Mouse (Mus musculus) liver, embryonic 16.5 days (tissue): ENCODE results near the gene Armh3. TPM values are rescaled to one million over a fixed set of nuclear protein-coding genes. Genes with fewer than 3 reads are reported as not detected.

Experiments used
- ATAC-seq: fragments of 200-750 bp; cut with Nextera tagmentation; 2 replicates; pipeline ENCODE4 v1.8.0; 2017; ENCODE audit warnings: low read depth, mild to moderate bottlenecking, moderate number of reproducible peaks, moderate library complexity
- H3K27ac ChIP-seq: fragments of 300-500 bp; sonication (generic); 2 replicates; pipeline ENCODE4 v1.5.1; 2014; ENCODE audit warnings: mild to moderate bottlenecking, low read length
- H3K27me3 ChIP-seq: fragments of 300-500 bp; sonication (generic); 2 replicates; pipeline ENCODE4 v1.6.1; 2014; ENCODE audit warnings: low read depth, low read length, mixed read lengths; ENCODE audit not compliant: control insufficient read depth, insufficient read depth
- H3K36me3 ChIP-seq: fragments of 300-500 bp; sonication (generic); 2 replicates; pipeline ENCODE4 v1.6.1; 2014; ENCODE audit warnings: mild to moderate bottlenecking; ENCODE audit not compliant: control insufficient read depth, insufficient read depth
- H3K4me1 ChIP-seq: fragments of 300-500 bp; sonication (generic); 2 replicates; pipeline ENCODE4 v1.6.1; 2014; ENCODE audit warnings: low read depth, low read length, mixed read lengths; ENCODE audit not compliant: control insufficient read depth
- H3K4me2 ChIP-seq: fragments of 300-500 bp; sonication (generic); 2 replicates; pipeline ENCODE4 v1.6.1; 2014; ENCODE audit warnings: low read depth, low read length, mixed read lengths
- H3K4me3 ChIP-seq: fragments of 300-500 bp; sonication (generic); 2 replicates; pipeline ENCODE4 v1.5.1; 2014; ENCODE audit warnings: low read depth, mild to moderate bottlenecking, low read length
- H3K9ac ChIP-seq: fragments of 300-500 bp; sonication (generic); 2 replicates; pipeline ENCODE4 v1.6.1; 2014; ENCODE audit warnings: low read depth, low read length
- H3K9me3 ChIP-seq: fragments of 300-500 bp; sonication (generic); replicated peaks from 2 replicates; pipeline ENCODE4 v1.6.1; 2016; ENCODE audit warnings: low read length; ENCODE audit not compliant: control insufficient read depth
- WGBS: fragments of 180-500 bp; shearing (Covaris S2); extraction: QIAGEN DNeasy Blood & Tissue Kit; methylation state at CpG from one replicate; pipeline ENCODE4 v1.1.7; 2014; ENCODE audit not compliant: insufficient replicate concordance; 5-methylcytosine and 5-hydroxymethylcytosine counted together
- polyA plus RNA-seq: library from polyadenylated mRNA; unstranded; fragments of >200 nt; fragmentation: Nextera tagmentation; extraction: Ambion mirVana; gene quantifications from 2 replicates; pipeline ENCODE4 v1.2.1, GENCODE M21; 2015

Gene Armh3
- polyA plus RNA-seq, 1 experiment from 2014 or later, result 4.7 TPM

DNA sequence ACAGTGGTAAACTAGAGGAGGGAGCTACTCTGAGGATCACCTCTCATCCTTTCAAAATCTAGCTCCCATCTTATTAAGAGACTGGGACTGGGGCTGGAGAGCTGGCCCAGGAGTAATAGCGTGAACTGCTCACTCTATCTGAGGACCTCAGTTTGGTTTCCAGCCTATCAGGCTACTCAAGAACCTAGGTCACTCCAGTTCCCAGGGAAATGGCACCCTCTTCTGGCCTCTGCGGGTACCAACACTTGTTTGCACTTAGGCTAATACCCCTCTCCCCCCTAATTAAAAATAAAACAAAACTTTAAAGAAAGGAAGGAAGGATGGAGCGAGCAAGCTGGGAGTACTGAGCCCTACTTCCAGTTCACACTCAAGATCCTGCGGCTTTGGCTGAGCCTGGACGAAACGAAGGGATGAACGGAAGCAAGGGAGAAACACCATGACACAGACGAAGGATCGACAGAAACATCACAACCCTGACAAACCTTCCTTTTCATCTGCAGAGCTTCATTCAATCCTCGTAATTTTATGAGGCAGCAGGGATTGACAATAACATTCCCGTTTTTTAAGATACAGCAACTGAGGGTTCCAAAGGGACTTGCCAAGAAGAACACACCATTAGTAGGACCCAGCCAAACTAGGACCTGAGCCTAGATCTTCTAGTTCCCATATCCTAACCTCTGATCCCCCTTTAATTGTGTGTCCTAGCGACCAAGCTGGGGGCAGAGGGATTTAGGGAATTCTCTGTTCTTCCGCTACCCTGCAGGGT, 38.4 kb upstream of the Armh3 start:
- Histone ChIP-seq H3K27ac (peak overlapping the region; percentile 81), H3K36me3 (peaks cover 43% of the 10 kb centered on the region), H3K4me3 (peak overlapping the region; percentile 85), H3K9me3 (no peaks in the 10 kb centered on the region), H3K4me1 (peaks cover 46% of the 10 kb centered on the region), H3K4me2 (peak overlapping the region; percentile 96), H3K9ac (peak overlapping the region; percentile 90), H3K27me3 (no peaks in the 10 kb centered on the region)
- no peak for ATAC-seq
- WGBS, result 46% methylated on average over 13 of the region's 13 CpGs

DNA sequence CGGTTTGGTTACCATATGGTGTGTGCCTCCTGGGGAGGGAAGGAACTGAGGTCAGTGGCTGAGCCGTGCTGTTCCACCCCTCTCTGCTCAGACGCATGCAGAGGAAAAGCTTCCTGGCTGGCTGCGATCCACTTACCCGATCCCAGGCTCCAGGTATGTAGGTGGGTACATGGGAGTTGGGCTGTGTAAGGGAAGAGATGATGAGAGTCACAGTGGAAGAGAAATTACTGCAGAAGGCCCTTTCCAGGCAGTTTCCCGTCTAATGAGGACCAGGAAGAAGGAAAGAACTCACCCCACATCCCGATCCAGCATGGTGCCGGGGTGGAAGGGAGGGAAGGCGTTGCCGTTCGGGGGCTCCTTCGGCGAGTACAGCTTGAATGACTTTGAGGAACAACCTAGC, 37.7 kb upstream of the Armh3 start:
- Histone ChIP-seq H3K27me3 (no peaks in the 10 kb centered on the region), H3K9ac (no peak overlapping the region), H3K27ac (peak overlapping the region; percentile 81), H3K36me3 (peaks cover 43% of the 10 kb centered on the region), H3K4me3 (peak overlapping the region; percentile 85), H3K4me2 (peak overlapping the region; percentile 96; the same call in 1 of the 2 replicates), H3K9me3 (no peaks in the 10 kb centered on the region), H3K4me1 (peaks cover 42% of the 10 kb centered on the region)
- WGBS, result 85% methylated on average over 13 of the region's 13 CpGs
- no peak for ATAC-seq

DNA sequence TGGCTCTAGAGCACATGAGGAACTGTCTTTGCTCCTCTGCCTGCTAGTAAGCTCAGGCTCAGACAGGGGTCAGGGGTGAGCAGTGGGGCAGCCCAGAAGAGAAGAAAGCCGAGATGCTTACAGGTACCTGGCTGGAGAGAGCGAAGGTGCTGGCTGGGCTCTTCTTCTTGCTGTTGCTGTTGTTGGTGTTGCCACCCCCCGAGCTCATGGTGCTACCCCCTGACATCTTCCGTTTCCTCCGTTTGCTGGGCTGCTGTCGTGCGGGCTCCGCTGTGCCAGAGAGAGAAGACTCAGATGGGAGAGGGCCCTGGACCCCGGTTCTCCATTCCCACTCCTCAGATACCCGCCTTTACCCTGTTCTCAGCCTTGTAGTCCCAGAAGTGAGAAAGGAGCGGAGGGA, 35.6 kb upstream of the Armh3 start:
- Histone ChIP-seq H3K9me3 (no peaks in the 10 kb centered on the region), H3K4me3 (no peak overlapping the region), H3K4me2 (no peak overlapping the region), H3K27ac (no peak overlapping the region), H3K36me3 (peaks cover 43% of the 10 kb centered on the region), H3K9ac (no peak overlapping the region), H3K27me3 (no peaks in the 10 kb centered on the region), H3K4me1 (peaks cover 31% of the 10 kb centered on the region)
- no peak for ATAC-seq
- 91% methylated on average over 11 of the region's 11 CpGs for WGBS

DNA sequence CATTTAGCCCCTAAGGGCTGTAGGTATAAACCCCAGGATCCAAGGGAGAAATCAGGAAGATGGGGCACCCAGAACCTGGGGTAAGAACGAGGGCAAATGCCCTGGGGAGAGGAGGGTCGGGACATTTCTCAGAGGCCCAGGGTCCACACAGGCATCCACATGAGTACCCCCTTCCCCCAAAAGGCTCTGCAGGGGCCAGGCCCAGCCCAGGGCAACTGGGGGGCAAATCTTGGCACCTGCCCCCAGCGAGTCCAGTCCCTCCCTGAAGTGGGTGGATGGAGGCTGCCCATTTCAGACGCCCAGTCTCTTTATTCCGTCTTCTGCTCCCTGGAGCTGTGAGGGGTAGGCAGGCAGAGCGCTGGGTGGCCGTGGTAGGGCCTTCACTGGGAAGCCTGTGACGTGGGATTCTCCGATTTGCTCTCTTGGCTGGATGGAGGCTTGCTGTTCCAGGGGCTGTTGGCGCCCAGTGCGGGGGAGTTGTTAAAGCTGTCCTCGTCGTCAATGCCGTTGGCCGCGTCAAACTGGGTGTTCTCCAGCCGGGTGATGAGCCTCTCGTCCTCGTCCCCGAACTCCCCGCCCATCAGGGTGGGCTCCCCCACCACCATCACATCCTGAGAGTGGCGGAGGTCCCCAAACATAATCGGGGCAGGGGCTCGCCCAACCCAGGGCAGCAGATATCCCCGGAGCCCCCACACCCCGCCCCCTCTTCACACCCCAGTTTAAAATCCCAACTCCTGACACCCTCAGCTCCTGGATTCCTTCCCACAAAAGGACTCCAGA, 34.6 kb upstream of the Armh3 start:
- Histone ChIP-seq H3K9me3 (no peaks in the 10 kb centered on the region), H3K9ac (no peak overlapping the region), H3K4me3 (no peak overlapping the region), H3K4me1 (peaks cover 24% of the 10 kb centered on the region), H3K4me2 (no peak overlapping the region), H3K27ac (no peak overlapping the region), H3K27me3 (no peaks in the 10 kb centered on the region), H3K36me3 (peaks cover 43% of the 10 kb centered on the region)
- ATAC-seq, result no peak
- 82% methylated on average over 26 of the region's 26 CpGs for WGBS

DNA sequence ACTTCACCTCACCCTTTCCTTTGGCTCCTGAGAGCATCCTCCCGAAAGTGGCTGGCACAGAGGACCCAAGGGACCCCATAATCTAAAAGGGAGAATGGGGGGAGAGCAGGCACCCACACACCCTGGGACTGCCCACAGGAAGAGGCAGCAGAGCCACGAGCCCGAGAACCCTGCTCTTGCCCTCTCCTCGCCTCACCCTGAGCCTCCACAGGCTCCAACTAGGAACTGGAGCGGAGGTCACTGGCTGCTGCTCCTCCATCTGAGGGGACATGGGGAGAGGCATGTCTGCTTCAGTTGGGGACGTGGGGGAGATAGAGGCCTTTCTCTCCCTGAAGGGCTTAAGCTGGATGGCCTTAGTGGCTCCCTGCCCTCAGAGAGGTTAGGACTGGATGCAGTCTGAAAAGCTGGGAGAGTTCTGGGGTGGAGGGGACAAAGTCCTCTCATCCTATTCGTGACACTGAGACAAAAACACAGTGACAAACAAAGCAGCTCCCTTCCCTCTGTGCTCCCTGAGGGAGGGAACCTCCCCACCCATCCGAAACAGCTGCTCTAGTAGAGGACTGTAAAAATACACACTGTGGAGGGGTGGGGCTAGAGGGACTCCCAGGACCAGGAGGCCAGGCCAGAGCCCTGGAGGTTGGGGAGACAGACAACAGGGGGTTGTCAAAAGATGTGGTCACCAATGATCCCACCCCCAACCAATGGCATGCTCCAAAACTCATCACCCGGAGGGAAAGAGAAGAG, 33.6 kb upstream of the Armh3 start:
- ATAC-seq, result peak; percentile 72
- no peak overlapping the region for H3K4me2 ChIP-seq
- no peaks in the 10 kb centered on the region for H3K27me3 ChIP-seq
- peaks cover 43% of the 10 kb centered on the region for H3K36me3 ChIP-seq
- WGBS, result 63% methylated on average over 9 of the region's 9 CpGs
- no peak overlapping the region for H3K4me3 ChIP-seq
- peaks cover 14% of the 10 kb centered on the region for H3K4me1 ChIP-seq
- peak overlapping the region; percentile 75 for H3K27ac ChIP-seq
- 0 out of 2 replicates have a peak overlapping the region, but pooled peaks have one; percentile 2 for H3K9ac ChIP-seq
- no peaks in the 10 kb centered on the region for H3K9me3 ChIP-seq

DNA sequence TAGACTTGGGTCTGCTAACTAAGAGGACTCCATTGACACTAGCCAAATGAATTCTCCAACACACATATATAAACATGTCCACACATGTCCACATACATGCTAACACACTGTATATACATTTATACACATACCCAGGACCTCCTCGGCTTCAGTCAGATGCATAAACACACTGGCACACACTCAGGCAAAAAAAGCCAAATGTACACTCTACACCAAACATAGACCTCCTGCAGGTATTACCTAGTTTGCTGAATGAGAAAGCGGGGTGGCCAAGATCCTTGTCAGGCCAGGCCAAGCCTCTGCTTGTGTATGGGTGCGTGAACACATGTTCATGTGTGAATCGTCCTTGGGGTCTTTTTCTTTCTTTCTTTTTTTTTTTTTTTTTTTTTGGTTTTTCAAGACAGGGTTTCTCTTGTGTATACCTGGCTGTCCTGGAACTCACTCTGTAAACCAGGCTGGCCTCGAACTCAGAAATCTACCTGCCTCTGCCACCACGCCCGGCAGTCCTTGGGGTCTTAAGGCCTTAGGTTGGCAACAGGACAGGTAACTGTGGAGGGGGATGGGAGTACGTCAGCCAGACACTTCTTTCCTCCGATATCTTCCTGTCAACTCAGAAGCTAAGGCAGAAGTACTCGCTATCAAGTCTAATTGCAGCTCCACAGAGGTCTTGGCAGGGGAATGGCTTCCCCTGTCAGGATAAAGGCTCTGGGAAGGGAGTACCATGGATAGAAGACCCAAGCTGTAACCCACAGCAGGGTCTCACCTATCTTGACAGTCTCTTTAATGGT, 32.1 kb upstream of the Armh3 start:
- no peak overlapping the region for H3K9ac ChIP-seq
- peaks cover 32% of the 10 kb centered on the region for H3K36me3 ChIP-seq
- WGBS, result 81% methylated on average over 10 of the region's 10 CpGs
- no peaks in the 10 kb centered on the region for H3K27me3 ChIP-seq
- H3K4me3 ChIP-seq, result no peak overlapping the region
- no peaks in the 10 kb centered on the region for H3K9me3 ChIP-seq
- H3K4me1 ChIP-seq, result peaks cover 3% of the 10 kb centered on the region
- H3K27ac ChIP-seq, result peak overlapping the region; percentile 51; the same call in 1 of the 2 replicates
- no peak overlapping the region for H3K4me2 ChIP-seq
- ATAC-seq, result no peak

DNA sequence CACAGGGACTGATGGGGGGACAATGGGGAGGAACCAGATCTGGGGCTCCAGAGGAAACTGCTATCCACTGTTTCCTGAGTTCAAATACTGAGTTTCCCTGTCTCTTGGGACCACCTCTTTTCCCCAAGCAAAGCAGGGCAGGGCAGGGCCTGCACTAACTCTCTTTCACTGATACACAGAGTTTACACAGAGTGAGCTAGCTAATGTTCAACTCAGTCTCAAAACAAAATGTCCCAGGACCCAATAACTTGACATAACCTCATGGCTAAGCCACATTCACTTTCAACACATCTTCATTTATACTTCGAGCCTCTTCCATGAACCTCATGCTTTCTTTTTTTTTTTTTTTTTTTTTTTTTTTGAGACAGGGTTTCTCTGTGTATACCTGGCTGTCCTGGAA, 31.4 kb upstream of the Armh3 start:
- 50% methylated on average over 1 of the region's 1 CpGs for WGBS
- H3K27ac ChIP-seq, result peak overlapping the region; percentile 51
- H3K27me3 ChIP-seq, result no peaks in the 10 kb centered on the region
- H3K4me3 ChIP-seq, result no peak overlapping the region
- no peak overlapping the region for H3K9ac ChIP-seq
- peak; percentile 57; the same call in 1 of the 2 replicates for ATAC-seq
- no peaks in the 10 kb centered on the region for H3K9me3 ChIP-seq
- H3K4me1 ChIP-seq, result peaks cover 3% of the 10 kb centered on the region
- no peak overlapping the region for H3K4me2 ChIP-seq
- peaks cover 25% of the 10 kb centered on the region for H3K36me3 ChIP-seq

DNA sequence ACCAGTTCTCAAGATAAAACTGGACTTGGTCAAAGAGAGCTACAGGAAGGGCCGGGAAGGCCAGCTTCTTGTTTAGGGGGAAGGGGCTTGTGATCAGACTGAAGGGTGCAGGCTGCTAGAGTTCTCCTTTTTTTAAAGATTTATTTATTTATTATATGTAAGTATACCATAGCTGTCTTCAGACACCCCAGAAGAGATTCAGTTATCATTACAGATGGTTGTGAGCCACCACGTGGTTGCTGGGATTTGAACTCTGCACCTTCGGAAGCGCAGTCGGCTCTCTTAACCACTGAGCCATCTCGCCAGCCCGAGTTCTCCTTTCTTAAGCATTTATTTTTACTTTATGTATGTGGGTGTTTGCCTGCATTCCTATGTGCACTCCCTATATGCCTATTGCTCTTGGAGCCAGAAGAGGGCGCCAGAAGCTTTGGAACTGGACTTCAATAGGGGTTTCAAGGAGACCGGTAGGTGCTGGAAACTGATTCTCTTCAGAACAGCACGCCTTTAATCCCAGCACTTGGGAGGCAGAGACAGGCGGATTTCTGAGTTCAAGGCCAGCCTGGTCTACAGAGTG, 30.5 kb upstream of the Armh3 start:
- Histone ChIP-seq H3K4me1 (peaks cover 3% of the 10 kb centered on the region), H3K9ac (no peak overlapping the region), H3K36me3 (peaks cover 16% of the 10 kb centered on the region), H3K27ac (peak overlapping the region; percentile 43; the same call in 1 of the 2 replicates), H3K9me3 (no peaks in the 10 kb centered on the region), H3K27me3 (no peaks in the 10 kb centered on the region), H3K4me3 (no peak overlapping the region), H3K4me2 (no peak overlapping the region)
- WGBS, result 68% methylated on average over 11 of the region's 11 CpGs
- ATAC-seq, result no peak
